Mouse (Mus musculus) thymus, adult 18-20 months (tissue): ENCODE data around the gene Akap13.

Experiments used
- DNase-seq, 2 experiments: peaks; one replicate each; pipeline ENCODE4 v3.0.0; 2022; ENCODE audit warnings: mixed read lengths in 2 of 2

The Akap13 gene

GRCm38 (mm10) chr7:75455223-75456151 is at the start of gene Akap13:
Akap13 (plus strand) TSS chr7:75455534.
- DNase-seq: peak; percentile 97 to 98

- DNase-seq: no peak
These were observed 44.7 kb upstream of the Akap13 start for GRCm38 (mm10) chr7:75410641-75411040.

GRCm38 (mm10) chr7:75411226-75411625 is 44.1 kb upstream of the Akap13 start:
- no peak for DNase-seq

- no peak for DNase-seq
These were observed 43.3 kb upstream of the Akap13 start for GRCm38 (mm10) chr7:75412011-75412510.

- DNase-seq: no peak
These were observed 42.8 kb upstream of the Akap13 start for GRCm38 (mm10) chr7:75412568-75412967.

- DNase-seq: no peak
These were observed 41.4 kb upstream of the Akap13 start for GRCm38 (mm10) chr7:75413903-75414302.

- DNase-seq: no peak
These were observed 41.0 kb upstream of the Akap13 start for GRCm38 (mm10) chr7:75414316-75414715.

- DNase-seq: no peak
These were observed 40.0 kb upstream of the Akap13 start for GRCm38 (mm10) chr7:75415166-75415881.

- DNase-seq: no peak
These were observed 39.3 kb upstream of the Akap13 start for GRCm38 (mm10) chr7:75415882-75416585.

- DNase-seq: no peak
These were observed 34.4 kb upstream of the Akap13 start for GRCm38 (mm10) chr7:75420927-75421326.

- DNase-seq: no peak
These were observed 31.2 kb upstream of the Akap13 start for GRCm38 (mm10) chr7:75424121-75424520.

- DNase-seq: no peak
These were observed 28.0 kb upstream of the Akap13 start for GRCm38 (mm10) chr7:75427322-75427721.

GRCm38 (mm10) chr7:75428913-75429312 is 26.4 kb upstream of the Akap13 start:
- DNase-seq: no peak

- DNase-seq: no peak
These were observed 24.8 kb upstream of the Akap13 start for GRCm38 (mm10) chr7:75430550-75430949.

GRCm38 (mm10) chr7:75431043-75431442 is 24.3 kb upstream of the Akap13 start:
- DNase-seq: no peak

- DNase-seq: no peak
These were observed 23.3 kb upstream of the Akap13 start for GRCm38 (mm10) chr7:75432046-75432445.

GRCm38 (mm10) chr7:75436413-75437174 is 18.7 kb upstream of the Akap13 start:
- DNase-seq: no peak

GRCm38 (mm10) chr7:75439570-75439969 is 15.8 kb upstream of the Akap13 start:
- DNase-seq: no peak

- no peak for DNase-seq
These were observed 15.1 kb upstream of the Akap13 start for GRCm38 (mm10) chr7:75440241-75440640.

- DNase-seq: no peak
These were observed 13.4 kb upstream of the Akap13 start for GRCm38 (mm10) chr7:75441947-75442346.

GRCm38 (mm10) chr7:75456152-75456888 is 986 bp downstream of the Akap13 start:
- DNase-seq: no peak

- no peak for DNase-seq
These were observed 5.0 kb downstream of the Akap13 start for GRCm38 (mm10) chr7:75460290-75460689.
